Mouse (Mus musculus) layer of hippocampus, postnatal 25 days (tissue): ENCODE results near the gene Kcng1. TPM values are rescaled to one million over a fixed set of nuclear protein-coding genes. Genes with fewer than 3 reads are reported as not detected.

Source experiments
- DNase-seq, 2 experiments: peaks; one replicate each; pipeline ENCODE4 v3.0.0; 2022; ENCODE audit warnings: mixed read lengths in 2 of 2, low spot score in 1 of 2; ENCODE audit errors: extremely low spot score in 1 of 2
- total RNA-seq, 2 experiments: library from RNA; stranded (reverse); gene quantifications; 2 replicates each; pipeline ENCODE4 v1.2.3; 2021

The Kcng1 gene
- 10 to 100 TPM; 38.0 to 38.6 TPM for total RNA-seq

DNA sequence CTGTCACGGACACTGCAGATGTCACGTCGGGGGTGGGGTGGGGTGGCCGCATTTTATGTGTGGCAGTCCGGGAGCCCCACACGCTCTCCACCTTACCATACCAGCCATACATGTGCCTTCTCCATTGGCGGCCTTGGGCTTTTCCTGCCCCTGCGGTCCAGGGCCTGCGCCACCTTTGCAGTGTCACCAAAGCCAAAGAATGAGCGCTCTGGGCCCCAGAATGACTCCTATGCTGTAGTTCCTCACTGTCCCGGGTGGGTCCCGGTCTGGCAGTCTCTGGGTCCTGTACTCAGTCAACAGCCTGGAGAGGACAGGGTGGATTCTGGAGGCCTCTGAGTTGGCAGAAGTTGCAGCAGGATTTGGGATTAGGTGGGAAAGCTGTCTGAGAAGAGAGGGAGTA lies at the start of gene Kcng1:
Gene Kcng1 (minus strand): TSS at position 155 of the 400 bp plus-strand sequence.
- DNase-seq, result no peak

DNA sequence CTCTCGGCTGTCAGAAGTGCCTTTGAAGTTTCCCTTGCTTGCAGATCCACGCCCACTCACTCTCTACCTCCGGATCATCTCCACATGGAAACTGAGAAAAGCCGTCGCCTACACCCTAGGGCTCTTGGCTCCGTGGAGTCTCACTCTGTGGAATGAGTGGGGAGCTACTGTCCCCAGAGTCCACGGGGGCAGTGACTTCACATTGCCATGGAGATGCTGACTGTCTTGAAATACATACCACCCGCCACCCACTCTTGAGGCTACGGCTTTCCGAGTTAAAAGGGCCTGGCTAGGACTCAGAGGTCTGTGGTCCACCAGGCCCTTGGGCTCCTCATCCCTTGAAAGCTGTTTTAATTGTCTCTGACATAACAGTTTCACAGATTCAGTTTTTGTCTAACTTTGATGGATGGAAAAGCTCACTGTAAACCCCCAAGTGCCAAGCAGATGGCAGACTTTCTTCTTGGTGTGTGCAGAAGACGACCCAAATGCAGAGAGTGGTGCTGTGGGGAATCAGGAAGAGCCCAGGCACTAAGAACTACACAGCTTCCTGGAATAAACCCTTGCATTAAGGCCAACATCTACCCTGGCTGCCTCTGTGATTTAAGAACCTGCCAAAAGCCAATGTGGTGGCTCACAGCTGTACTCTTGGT lies 49.0 kb upstream of the Kcng1 start:
- DNase-seq, result no peak

DNA sequence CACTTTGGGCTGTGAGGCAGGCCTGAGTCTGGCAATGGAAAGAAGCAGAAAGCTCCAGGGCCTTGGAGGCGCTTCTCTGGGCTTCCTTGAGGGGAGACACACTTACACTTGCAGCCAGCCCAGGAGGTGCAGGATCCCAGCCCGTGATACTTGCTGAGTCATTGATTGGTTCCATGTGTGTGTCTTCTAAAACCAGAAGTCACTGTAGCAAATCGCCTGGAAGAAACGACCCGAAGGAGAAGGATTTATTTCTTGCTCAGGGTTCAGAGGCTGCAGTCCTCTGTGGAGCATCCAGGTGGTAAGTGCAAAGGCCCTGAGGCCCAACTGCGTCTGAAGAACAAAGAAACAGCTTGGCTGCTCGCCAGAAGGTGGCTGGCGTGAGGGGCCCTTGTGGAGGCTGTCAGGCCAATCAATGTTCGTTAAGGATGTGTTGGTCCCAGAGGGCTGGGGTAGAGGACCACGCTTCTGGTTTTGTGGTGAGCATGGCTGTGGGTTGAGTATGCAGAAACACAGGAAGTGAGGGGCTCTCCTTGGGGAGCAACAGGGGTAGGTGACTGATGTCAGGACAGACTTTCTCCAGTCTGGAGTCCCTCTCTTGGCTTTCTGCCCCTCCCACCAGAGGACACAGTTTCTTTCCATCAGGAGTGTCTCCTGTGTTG lies 40.3 kb upstream of the Kcng1 start:
- no peak for DNase-seq

DNA sequence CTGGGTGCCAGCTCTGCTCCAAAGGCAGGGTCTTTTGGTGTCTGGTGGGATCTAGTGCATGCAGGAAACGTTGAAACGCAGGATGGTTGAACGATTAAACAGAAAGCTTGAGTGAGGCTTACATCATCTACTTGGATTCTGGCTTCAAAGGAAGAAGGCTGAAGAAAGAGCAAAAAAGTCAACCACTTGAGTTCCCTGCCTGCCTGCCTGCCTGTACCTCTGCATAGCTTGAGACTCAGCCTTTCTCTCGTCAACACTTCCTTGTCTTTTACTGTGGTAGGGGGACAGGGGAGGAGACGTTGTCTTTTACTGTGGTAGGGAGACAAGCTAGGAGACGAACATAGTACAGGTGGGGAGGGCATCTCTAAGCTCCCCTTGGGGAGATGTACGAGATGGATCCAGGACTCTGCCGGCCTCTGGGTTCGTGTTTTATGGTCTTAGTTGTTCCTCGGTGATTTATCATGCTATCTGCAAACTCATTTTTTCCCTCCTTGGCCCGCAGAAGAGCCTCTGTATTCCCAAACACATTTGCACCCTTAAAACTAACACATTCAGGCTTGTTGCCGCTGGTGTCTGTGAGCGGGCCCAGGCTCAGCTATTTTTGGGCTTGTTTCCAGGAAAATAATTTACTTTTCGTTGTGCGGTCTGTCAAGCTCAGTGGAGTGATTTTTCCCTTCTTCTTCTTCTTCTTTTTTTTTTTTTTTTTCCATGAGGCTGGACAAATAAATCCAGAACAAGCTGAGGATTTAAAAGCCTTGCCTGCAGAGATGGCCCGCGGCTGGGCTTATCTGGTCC lies 39.0 kb upstream of the Kcng1 start:
- no peak for DNase-seq

DNA sequence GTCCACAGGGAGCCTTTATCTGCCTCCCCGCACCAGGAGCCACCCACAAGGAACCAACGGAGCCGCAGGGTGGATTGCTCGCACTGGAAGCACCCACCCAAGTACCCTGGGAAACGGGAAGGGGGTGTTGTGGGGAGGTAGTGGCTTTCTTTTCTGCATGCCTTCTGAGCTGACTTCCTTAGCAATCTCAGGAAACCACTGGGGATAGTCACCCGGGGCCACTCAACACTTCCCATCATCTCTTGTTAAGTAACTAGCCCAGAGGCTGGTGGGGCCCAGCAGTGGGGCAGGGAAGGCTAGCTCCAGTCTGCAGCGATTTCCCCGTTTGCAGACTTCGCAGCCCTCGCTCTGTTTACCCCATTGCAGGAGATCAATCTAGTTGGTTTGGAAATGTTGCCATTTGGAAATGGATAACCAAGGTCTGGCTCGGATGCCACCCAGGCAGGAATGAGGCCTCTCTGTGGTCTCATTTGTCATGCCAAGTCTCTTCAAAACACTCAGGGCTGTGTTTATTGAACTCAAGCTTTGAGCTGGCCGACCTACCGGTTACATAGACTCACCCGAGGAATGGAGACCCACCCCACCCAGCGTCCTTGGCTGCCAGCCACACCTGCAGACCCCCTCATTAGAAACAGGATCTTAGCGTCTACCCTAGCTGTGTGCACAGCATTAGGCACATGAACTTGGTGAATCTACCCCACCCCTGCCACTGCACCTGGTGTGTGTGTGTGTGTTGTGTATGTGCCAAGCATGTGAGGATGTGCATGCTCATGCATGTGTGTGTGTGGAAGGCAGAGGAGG lies 33.3 kb upstream of the Kcng1 start:
- no peak for DNase-seq

DNA sequence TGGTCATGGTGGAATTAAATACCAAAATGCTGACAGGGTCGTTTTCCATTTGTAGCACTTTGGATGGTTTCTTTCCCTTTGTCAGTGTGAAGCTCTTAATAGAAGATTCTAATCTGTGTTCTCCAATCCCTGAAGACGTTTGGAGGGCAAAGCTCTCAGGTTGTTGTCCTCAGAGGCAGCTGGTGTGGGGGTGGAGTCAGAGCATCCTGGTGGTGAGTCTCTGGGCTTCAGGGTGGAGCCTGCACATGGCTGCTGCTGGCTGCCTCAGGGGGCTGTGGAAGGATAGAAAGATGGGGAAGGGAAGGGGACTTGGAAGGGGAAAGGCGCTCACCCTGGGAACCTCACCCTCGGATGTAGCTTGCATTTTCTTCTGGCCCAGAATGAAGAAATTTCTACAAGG lies 31.0 kb upstream of the Kcng1 start:
- no peak for DNase-seq

DNA sequence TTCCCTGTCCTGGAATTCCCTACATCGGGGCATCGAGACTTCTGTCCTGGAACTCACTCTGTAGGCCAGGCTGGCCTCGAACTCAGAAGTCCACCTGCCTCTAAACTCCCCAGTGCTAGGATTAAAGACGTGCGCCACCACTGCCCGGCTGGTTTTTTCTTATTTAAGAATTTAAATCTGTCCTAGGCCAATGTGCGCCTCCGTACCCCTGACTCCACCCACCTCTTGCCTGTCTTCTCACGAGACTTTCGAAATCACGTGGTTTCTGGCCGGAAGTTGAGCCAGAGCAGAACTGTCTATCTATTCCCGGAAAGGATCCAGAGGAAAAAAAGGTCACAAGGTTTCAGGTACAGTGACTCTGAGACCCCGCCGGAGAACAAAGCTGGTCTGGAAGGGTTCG lies 29.5 kb upstream of the Kcng1 start:
- no peak for DNase-seq

DNA sequence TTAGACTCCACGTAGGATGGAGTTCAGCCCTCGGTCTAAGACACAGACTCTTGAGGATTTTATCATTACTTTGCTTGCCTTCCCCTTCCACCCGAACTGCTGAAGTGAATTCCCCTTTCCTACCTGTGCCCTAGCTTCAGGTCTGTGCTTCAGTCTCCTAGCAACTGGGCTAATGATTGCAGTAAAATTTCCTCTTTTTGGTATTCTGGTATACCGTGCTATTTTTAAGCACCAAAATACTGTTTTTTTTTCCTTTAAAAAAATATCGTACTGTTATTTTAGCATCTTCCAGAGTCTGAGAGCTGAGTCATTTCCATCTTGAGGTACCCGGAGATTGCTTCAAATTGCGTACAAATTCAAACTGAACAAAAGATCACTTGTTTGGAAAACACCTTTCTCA lies 27.4 kb upstream of the Kcng1 start:
- no peak for DNase-seq

DNA sequence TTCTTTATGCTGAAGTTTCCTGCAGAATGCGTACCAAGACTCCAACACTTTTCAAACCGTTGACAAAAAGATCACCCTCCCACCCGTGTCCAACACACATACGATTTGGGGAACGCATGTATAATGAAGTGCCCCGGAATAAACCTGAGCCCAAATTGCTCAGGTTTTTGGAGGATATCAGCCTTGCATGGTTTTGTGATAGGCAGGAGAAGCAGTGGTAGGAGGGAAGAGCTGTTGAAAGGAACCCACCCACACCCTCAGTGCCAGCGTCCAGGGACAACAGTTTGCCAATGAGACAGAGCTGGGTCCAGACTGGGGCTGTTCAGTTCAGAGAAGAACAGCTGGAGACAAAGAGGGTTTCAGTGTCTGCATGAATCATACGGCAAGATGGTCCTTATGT lies 18.1 kb upstream of the Kcng1 start:
- no peak for DNase-seq

DNA sequence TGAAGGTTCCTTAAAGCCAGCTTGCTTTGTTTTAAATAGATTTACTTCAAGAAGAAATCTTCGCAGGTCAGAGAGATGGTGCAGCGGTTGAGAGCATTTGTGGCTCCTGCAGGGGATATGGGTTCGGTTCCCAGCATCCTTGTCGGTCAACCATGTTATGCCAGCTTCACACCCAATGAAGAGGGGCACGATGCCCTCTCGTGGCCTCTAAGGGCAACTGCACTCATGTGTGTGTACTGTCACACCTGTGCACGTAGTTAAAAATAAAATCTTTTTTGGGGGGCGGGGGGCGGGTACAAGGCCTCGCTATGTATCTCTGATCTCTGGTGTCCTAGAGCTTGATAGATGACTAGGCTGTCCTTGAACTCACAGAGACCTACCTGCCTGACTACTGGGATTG lies 15.0 kb upstream of the Kcng1 start:
- no peak for DNase-seq

DNA sequence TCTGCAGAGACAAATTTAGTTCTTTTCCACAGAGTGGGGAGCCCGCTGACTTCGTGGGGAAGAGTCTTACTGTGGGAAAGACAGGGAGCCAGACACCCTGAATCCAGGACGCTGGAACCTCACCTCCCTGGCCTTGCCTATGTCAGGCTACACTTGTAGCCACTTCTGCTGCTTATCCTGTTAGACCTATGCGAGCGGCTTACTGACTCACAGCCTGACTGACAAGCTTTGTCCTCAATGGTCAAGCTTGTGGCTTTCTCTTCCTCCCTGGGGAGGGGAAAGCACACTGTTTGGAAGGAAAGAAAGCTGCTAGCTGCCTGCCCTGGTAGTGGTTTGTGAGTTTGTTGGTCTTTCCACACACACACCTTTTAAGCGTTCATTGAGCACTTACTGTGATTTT lies 11.0 kb upstream of the Kcng1 start:
- DNase-seq, result no peak

DNA sequence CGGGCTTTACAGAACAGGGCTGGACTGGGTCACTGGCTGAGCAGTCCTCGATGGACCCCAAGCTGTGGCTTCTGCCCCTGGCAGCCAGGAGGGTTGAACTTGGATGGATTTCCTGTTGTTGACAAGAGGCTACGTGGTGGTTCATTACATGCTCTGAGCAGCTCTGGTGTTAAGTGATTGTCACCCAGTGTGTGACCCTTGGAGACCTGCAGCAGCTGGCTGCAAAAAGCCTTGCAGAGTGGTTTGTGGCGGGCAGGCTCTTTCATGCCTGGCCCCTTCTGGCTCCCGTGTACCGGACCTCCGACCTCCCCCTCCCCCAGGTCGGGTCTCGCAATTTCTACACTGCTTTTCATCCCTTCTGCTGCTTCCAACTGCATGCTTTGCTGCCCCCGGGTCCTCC lies 10.5 kb upstream of the Kcng1 start:
- no peak for DNase-seq

DNA sequence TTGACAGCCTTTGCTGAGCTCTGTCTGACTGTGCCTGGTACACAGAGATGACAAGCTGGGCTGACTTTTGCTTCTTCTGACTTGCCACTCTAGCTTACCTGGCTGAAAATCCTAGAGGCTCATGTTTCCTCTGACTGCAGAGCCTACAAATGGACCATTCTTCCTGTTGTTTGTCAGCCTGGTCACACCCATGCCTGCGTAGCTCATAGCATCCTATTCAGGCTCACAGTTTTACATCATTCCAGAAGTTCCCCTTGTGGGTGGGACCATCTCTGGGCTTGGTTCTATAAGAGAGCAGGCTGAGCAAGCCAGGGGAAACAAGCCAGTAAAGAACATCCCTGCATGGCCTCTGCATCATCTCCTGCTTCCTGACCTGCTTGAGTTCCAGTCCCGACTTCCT lies 8.3 kb upstream of the Kcng1 start:
- DNase-seq, result no peak

DNA sequence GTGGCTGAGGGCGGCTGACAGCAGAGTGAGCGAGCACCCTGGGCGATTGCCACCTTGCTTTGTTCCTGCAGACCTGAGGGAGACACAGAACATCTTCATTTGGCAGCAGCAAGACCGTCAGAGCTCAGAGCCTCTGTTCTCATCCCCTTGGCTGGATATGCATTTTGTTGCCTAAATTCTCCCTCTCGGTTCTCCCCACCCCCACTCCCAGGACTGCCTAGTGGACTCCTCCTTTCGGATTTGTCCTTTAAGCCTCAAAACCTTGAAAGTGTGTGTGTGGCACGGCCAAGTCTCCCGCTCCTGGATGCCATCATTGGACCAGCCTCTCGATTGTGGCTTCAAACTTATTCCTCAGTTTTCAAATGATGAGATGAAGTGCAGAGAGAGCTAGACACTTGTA lies 7.5 kb upstream of the Kcng1 start:
- DNase-seq, result no peak

DNA sequence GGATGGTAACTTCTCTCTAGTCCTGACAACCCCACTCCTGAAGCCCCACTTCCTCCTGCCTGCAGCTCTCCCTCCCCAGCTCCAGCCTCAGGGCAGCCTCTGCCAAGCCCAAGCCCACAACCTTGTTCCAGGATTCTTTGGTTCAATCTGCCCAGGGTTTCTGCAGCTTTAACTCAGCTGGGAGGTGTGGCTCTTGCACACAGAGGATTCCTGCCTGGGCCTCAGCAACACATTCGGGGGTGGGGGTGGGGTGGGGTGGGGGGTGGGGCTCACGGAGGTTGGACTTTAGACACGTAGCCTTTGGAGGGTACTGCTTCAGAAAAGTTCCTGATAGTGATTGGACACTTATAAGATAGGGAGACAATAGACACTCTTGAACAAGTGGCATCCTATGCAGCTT lies 5.5 kb upstream of the Kcng1 start:
- no peak for DNase-seq

DNA sequence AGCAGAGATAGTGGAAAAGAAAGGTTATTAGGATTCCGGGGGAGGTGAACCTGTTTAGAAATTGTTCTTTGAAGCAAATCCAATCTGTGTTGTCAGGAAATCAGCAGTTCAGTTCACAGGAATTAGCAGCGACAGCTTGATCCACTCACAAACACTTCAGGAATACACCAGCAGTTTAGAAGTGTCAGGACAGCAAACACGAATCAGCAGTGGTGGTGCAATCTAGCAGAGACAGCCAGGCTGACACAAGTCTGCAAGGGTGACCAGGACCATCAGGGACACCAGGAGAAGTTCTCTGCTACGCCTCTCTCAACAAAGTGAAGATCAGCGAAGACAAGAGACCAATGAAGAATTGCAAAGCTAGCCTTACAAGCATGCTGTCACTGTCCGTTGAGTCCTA lies 3.6 kb upstream of the Kcng1 start:
- DNase-seq, result no peak

DNA sequence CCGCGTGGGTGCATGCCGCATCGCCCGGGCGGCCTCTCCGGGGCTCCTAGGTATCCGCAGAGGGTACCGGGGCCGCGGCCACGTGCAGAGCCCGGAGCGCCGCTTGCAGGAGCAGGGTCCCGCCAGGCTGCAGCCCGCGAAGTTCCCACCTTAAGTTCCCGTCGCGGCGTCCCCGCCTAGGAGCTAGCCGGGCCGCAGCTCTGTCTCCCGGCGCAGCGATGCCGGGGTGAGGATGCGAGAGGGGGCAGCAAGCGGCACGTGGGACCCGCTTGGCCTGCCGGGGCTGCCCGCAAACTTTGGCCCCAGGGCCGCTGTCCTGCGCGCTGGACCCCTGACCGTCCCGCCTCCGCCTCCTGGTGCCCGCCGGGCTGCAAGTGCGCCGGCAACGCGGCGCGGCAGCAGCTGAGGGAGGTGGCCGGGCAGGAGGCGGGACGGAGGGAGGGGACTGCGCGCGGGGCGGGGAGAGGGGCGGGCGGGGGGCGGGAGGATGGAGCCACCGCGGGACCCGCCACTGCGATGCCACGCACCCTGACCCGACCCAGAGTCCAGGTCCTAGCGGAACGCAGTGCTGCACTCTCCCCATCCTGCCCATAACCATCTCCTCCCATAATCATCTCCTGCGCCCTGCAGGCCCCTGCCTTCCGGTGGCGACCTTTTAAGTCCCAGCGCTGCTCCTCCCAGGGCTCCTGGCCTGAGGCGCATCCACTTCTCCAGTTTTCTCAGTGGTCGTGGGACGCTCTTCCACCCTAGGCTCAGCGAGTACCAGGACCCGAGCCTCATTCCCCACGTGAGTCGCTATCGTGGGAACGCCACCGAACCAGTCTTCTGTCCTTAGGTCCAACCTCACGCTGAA lies 581 bp downstream of the Kcng1 start:
- DNase-seq, result peak in 1 of 2 experiments; percentile 57

DNA sequence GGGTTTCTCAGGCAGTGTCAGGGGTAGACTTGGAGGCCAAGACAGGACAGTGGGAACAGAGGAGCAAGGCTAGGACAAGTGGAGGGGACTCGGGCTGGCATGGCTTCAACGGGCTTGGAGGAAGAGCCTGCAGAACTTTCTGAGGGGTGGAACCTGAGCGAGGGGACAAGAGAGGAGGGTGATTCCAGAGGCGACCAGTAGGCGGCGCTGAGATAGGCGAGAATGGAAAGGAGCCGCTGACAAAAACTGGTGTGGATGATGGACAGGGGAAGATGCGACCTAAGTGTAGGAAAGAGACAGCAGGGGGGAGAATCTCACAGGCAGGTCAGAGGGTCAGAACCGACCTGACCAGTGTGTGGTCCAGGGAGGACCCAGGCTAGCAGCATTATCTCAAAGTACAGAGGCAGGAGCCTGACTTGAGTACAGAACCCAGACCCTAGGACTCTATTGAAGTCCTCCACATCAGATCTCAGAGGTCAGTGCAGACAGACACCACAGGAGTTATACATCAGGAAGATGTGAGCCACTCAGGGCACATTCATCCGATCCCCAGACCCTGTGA lies 7.1 kb downstream of the Kcng1 start:
- peak; percentile 83 to 91 for DNase-seq

DNA sequence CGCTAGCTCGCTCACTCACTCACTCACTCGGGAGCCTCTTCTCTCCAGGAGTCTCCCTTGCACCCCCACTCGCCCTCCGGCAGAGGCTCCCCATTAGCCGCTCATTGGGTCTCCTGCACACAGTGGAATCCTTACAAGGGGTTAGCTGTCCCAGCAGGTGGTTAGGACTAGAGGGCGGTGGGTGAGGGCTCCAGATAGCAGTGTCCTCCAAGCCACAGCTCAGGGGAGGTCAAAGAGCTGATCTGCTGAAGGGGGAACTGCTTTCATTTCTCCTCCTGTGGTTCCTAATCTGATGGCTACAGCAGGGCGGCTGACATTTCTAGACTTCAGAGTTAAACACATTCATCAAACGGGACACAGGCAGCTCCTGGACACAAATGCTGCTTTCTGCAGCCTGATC lies 8.1 kb downstream of the Kcng1 start:
- DNase-seq, result no peak

DNA sequence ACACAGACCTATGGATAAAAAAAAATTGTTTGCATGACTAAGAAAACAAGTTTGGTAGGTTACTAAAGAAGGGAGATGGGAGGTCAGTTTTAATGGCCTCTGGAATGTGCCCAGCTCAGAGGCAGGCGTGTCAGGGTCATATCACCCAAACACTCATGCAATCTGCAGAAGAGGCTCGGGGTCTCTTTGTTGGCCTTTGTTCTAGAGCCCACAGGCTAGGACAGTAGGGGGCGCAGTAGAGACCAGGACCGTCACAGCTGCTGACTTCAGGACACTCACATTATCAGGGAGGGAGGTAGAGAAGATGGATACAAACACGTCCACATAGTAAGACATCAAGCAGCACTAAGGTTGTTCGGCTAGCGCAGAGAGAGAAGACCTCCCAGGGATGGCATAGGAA lies 13.5 kb downstream of the Kcng1 start:
- DNase-seq, result peak in 1 of 2 experiments; percentile 52
